ENCODE assay signal across 24 mouse cellular contexts in genomic region chr15:11720645-11721044, GRCm38 (mm10).
"Had no signal": no experiment of that assay in that cellular context is flagged by ENCODE, and none has a peak within 500 bp of the region (broad histone marks: within the 10 kb centered on the region; RNA-seq: fewer than 3 reads in every experiment).

No protein-coding gene starts in this region.

- H3K9ac ChIP-seq: heart, embryonic 12.5 days; hindbrain, embryonic 12.5 days; hindbrain, embryonic 14.5 days; intestine, embryonic 15.5 days; limb, embryonic 12.5 days had no signal

- H3K27ac ChIP-seq: gastrocnemius, adult 2 months; heart, embryonic 10.5 days; hindbrain, embryonic 10.5 days; hindbrain, embryonic 12.5 days; hindbrain, embryonic 14.5 days; layer of hippocampus, adult 2 months; left cerebral cortex, adult 2 months; limb, embryonic 10.5 days; limb, embryonic 12.5 days had no signal

- ATAC-seq: hindbrain, embryonic 16.5 days; inflammation-experienced regulatory T-cells, adult 6 months; intestine, embryonic 15.5 days; intestine, postnatal 0 days had no signal

- DNase-seq: gastrocnemius, adult 2 months; gastrocnemius, postnatal 10 days; gastrocnemius, postnatal 25 days; heart, adult 18-20 months; heart, postnatal 10 days; heart, postnatal 4 days; kidney, adult 18-20 months; kidney, adult 8-10 months; kidney, postnatal 10 days; kidney, postnatal 25 days; kidney, postnatal 4 days had no signal

- H3K4me3 ChIP-seq: gastrocnemius, adult 2 months; heart, embryonic 10.5 days; heart, embryonic 12.5 days; hindbrain, embryonic 10.5 days; hindbrain, embryonic 12.5 days; intestine, embryonic 15.5 days; layer of hippocampus, adult 2 months; left cerebral cortex, adult 2 months; limb, embryonic 10.5 days; limb, embryonic 12.5 days had no signal

- H3K9me3 ChIP-seq: heart, embryonic 10.5 days; heart, embryonic 12.5 days; hindbrain, embryonic 10.5 days; hindbrain, embryonic 12.5 days; intestine, embryonic 15.5 days; limb, embryonic 10.5 days; limb, embryonic 12.5 days had no signal

- H3K4me1 ChIP-seq: heart, embryonic 10.5 days; hindbrain, embryonic 10.5 days; hindbrain, embryonic 12.5 days; limb, embryonic 10.5 days; limb, embryonic 12.5 days had no signal

- H3K36me3 ChIP-seq: heart, embryonic 10.5 days; heart, embryonic 12.5 days; hindbrain, embryonic 10.5 days; hindbrain, embryonic 12.5 days; intestine, embryonic 15.5 days; limb, embryonic 10.5 days; limb, embryonic 12.5 days had no signal

- H3K27me3 ChIP-seq: heart, embryonic 12.5 days; hindbrain, embryonic 12.5 days; intestine, embryonic 15.5 days; limb, embryonic 12.5 days had no signal

- H3K4me2 ChIP-seq: heart, embryonic 12.5 days; hindbrain, embryonic 12.5 days; hindbrain, embryonic 14.5 days; intestine, embryonic 15.5 days; limb, embryonic 12.5 days had no signal
